Mouse (Mus musculus) erythroid progenitor cell, adult 5-6 weeks (primary cell): ENCODE data around the gene Gm28230. TPM values are rescaled to one million over a fixed set of nuclear protein-coding genes. Genes with fewer than 3 reads are reported as not detected.

Experiments
- ATAC-seq: replicated peaks from 2 replicates; pipeline ENCODE4 v1.8.0; 2016; ENCODE audit warnings: moderate number of reproducible peaks, mild to moderate bottlenecking, moderate TSS enrichment, inconsistent platforms; ENCODE audit not compliant: poor library complexity, low FRiP score, severe bottlenecking
- total RNA-seq, 2 experiments: library from RNA; stranded (forward) in 1 of 2; stranded (reverse) in 1 of 2; fragments of 150-400 nt in 1 of 2; fragments of 186-747, 209-891 nt in 1 of 2; gene quantifications; 2 replicates each; pipeline versions ENCODE4 v1.2.3 to v1.2.4; 2015 to 2017; ENCODE audit warnings: low replicate concordance in 2 of 2

The Gm28230 gene
- total RNA-seq, 2 experiments from 2014 or later, result not detected

- ATAC-seq, result no peak
Measured at GRCm38 (mm10) chr2:74720384-74720783, 6.1 kb upstream of the Gm28230 start.

DNA sequence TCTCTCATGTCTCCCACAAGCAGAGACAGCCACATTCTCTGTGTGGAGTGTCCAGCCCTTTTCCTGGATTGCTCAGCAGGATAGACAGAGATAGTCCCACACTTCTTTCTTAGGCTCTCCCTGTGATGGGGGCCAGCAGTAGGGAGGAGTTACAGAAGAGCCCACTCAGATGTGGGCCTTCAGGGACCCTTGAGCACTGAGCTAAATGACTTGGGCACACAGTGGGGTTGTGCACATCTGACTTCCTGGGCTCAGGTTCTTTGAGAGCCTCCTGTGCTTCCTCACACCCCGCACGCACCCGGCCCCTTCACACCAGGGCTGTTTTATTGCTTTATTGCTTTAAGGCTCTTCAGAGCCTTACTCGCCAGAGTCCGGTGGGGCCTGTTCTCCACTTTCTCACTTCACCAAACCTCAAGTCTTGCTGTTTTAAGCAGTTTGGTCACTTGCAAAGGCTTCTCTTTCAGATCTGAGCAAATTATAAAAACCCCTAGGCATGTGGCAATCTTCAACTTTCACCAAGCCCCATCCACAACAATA lies 5.5 kb upstream of the Gm28230 start:
- no peak for ATAC-seq

GRCm38 (mm10) chr2:74721882-74722281 lies 4.6 kb upstream of the Gm28230 start:
- ATAC-seq, result no peak

- no peak for ATAC-seq
Measured at GRCm38 (mm10) chr2:74722949-74723348, 3.6 kb upstream of the Gm28230 start.

DNA sequence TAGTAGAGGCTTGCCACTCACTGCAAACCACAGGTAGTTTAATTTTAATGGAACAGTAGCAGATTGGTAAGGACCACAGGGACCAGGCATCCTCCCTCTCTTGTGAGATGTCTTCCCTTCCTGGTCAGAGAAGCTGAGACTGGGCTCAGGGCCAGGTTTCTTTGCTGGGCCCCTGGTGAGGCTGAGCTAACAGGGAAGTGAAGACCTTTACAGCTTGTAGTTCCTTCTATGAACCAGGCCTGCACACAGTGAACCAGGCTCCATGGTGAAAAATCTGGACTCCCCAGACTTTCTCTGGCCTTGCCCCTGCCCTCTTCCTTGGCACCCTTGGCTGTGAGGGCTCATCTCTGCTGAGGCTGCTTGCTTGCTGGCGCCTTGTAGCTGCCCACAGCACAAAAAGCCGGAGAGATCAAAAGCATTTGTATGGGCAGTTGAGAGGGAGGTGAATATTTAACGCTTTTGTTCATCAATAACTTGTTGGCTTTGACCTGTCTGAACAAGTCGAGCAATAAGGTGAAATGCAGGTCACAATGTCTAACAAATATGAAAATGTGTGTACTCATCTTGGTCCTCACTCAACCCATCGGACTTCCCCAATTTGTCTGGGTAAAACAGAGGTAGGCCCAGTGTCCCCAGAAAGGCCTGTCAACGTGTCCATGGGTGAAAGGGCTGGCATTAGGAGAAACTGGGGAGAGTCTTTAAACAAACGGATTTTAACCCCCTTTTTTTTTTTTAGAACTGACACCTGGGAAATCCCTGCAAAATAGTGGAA lies 2.1 kb upstream of the Gm28230 start:
- no peak for ATAC-seq

DNA sequence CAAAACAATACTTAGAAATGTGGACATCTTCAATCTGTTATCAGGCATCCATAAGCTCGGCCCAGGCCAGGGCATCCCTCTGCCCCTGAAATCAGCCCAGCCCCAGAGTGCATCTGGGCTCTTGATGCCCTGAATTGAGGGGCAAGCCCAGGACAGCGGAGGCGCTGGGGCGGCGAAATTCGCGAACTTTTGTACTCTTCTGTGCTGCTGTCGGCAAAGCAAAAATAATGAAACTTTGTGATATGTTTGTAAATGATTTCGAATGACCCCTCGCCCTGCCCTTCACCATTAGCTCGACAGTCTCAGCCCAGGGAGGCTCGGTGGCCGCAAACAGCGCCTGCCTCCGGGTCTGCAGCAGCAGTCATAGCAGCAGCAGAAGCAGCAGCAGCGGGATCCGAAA lies 1.4 kb upstream of the Gm28230 start:
- ATAC-seq, result no peak

GRCm38 (mm10) chr2:74726973-74727639 lies 578 bp downstream of the Gm28230 start:
- no peak for ATAC-seq

DNA sequence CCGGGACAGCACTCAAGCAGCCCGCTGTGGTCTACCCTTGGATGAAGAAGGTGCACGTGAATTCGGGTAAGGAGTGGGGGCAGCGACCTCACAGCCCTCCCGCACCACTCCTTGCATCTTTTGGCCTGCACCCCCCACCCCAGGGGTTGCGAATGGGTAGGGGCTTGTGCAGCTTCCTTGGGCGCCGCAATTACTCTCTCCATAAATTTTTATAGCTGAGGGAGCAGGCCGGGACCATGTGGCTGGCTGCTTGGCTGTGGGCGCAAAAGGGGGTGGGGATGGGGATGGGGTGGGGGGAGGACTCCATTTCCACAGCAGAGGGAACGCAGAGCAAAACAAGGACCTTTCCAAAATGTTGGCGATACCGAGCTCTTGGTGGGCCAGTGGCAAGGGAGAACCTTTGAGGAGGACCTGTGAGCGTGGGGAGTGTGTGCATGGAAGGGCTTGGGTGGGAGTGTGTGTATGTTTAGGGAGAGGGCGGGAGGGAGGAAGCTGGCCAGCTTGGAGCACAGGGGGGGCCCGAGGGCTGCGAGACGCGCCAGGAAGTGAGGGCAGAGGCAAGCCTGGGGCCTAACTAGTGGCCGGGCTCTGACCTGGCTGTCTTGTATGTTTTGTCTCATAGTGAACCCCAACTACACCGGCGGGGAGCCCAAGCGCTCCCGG lies 1.2 kb downstream of the Gm28230 start:
- no peak for ATAC-seq

DNA sequence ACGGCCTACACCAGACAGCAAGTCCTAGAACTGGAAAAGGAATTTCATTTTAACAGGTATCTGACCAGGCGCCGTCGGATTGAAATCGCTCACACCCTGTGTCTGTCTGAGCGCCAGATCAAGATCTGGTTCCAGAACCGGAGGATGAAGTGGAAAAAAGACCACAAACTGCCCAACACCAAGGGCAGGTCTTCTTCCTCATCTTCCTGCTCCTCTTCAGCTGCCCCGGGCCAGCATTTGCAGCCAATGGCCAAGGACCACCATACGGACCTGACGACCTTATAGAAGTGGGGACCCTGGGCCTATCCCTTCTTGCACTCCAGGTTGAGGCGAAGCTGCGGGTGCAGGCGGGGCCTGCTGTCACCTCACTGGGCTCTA lies 1.8 kb downstream of the Gm28230 start:
- ATAC-seq, result no peak

DNA sequence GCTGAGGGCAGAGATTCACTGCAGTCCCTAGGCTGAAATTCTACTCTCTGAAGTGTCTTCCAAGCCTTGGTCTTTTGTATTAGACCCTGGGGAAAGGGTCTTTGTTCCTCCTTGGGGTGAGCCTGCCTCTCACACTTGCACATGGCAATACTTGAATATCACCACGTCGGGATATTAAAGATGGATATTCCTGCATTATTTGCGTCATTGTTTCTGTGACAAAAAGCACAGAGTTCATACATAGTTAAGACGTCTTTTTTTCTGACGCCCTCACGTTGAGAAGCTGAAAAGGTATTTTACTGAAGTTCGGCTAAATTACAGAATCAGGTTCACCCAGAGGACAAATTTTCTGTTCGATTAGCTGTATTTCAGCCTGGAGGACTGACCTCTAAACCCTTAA lies 3.8 kb downstream of the Gm28230 start:
- no peak for ATAC-seq

DNA sequence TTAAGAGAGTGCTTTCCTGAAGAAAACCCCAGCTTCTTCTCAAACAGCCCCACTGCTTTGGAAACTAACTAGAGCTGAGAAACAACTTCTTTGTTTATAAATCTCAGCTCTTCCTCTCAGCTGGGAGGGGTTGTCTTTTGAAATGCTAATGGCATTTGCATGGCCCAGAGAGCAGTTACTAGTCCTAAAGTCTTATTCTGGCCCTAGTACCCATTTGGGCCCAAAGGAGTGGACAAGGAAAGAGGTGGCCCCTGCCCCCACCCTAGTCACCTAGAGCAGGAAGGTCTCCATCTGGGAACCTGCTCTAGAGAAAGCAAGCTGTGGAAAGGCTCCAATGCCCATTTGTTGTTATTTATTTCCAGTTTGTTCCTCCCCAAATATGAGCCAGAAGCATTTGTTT lies 4.5 kb downstream of the Gm28230 start:
- ATAC-seq, result no peak

DNA sequence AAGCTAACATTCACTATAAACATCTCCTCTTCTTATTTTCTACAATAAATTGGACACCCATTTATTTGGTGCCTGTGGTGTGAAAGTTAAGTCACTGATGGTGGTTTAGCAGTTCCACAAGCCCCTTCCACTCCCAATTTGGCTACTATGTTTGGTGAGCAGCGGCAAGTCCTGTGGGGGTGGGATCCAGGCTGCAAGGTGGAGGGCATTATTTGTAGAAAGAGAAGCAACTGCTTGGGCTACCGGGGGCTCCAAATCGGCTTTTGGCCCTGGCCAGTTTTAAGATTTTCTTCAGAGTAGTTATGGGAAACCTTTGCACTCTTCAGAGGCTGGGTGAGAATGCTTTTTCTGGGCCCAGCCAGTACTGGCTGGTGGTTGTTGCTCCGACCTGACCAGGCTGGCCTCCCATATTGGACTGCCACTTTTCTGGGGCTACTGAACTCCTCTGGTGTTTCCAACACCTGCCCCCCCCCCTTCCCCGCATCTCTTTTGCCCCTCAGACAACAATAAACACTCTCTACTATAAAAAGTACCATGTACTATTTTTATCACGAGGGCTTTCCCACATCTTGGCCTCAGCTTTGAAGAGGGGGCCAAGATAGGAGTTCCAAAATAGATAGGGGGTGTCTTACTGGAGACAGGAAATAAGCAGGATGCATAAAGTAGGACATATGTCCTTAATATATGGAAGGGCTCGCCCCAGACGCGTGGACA lies 5.4 kb downstream of the Gm28230 start:
- no peak for ATAC-seq

GRCm38 (mm10) chr2:74732513-74733316 lies 6.2 kb downstream of the Gm28230 start:
- no peak for ATAC-seq

GRCm38 (mm10) chr2:74733317-74733661 lies 6.8 kb downstream of the Gm28230 start:
- no peak for ATAC-seq

- no peak for ATAC-seq
Measured at GRCm38 (mm10) chr2:74733765-74734164, 7.2 kb downstream of the Gm28230 start.

DNA sequence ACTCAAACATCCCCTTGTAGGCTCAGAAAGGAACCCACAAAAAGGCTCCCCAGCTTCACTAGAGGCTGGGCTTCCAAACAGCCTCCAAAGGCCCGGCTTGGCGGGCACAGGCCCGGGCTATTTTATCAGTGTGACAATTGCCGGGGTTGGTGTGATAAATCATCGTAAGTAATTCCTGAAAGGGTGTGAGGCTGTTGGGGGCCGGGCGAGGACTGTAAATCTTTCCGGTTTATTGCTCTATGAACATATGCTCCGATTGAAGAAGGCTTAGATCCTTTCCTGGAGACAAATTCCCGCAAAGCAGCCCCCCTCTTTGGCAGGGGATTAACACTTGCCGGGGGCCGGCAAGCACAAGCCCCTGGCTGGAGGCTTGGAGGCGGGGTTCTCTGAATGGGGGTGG lies 7.9 kb downstream of the Gm28230 start:
- ATAC-seq, result no peak

GRCm38 (mm10) chr2:74734996-74735811 lies 8.7 kb downstream of the Gm28230 start:
- no peak for ATAC-seq

- ATAC-seq, result no peak
Measured at GRCm38 (mm10) chr2:74735851-74736687, 9.5 kb downstream of the Gm28230 start.
